Mouse (Mus musculus): ENCODE data around the gene 4930412O13Rik.

4930412O13Rik gene

DNA sequence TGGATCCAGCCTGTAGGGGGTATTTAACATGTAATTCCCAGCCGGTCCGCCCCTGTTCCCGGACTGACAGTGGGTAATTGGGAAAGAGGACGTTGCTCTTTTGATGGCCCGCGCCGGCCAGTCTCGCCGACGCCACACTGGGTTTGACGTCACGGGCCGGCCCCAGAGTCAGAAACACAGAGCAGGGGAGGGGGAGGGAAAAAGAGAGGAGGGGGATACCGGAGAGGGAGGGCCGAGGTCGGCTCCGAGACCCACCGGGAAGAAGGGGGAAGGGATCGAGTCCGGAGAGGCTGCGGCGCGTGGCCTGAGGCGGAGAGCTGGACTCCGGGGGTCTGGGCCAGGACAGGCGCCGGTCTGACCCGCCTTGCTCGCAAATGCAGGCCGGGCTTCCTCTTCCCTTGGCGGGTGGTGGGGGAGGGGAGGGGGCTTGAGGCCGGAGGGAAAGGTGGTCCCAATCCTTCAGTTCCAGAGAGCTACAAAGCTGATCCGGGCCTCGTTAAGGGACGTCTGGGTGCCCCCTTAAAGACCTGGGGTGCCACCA, at the start of gene 4930412O13Rik:
Gene 4930412O13Rik (plus strand): TSS at position 202 of the 541 bp plus-strand sequence.
- no peak for DNase-seq

DNA sequence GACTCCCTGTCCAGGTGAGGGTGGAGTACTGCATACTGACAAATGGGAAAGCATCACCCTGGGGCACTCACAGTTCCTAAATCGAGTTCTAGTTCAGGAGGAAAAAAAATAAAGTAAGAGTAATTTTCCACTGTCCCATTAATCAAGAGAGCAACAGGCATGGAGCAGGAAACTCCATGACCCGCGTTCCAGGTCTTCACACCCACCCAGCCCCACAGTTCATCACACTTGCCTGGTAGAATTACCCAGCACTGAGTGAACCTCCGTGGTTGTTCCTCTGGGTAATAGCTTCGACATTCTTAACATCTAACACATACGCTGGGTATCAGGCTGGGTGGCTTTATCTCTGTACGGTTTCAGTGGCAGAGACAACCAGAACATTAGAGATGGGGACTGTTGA, 47.3 kb upstream of the 4930412O13Rik start:
- no peak for DNase-seq

DNA sequence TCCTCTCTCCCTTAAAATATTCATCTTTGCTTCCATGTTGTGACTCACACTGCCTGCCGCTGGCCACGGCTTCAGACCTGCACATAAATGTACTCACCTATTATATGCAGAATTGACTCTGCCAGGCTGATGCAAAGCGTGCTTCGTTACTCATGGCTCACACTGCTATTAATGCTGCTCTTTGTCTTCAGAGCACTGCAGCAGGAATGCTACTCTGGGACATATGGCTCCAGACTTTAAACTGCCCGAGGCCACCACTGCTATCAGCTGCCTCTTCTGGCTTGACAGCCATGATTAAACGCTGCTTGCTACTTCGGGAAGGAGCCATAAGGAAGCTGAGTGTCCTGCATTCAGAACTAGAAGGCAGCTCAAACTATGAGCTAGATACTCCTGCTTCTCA, 45.9 kb upstream of the 4930412O13Rik start:
- DNase-seq: no peak

DNA sequence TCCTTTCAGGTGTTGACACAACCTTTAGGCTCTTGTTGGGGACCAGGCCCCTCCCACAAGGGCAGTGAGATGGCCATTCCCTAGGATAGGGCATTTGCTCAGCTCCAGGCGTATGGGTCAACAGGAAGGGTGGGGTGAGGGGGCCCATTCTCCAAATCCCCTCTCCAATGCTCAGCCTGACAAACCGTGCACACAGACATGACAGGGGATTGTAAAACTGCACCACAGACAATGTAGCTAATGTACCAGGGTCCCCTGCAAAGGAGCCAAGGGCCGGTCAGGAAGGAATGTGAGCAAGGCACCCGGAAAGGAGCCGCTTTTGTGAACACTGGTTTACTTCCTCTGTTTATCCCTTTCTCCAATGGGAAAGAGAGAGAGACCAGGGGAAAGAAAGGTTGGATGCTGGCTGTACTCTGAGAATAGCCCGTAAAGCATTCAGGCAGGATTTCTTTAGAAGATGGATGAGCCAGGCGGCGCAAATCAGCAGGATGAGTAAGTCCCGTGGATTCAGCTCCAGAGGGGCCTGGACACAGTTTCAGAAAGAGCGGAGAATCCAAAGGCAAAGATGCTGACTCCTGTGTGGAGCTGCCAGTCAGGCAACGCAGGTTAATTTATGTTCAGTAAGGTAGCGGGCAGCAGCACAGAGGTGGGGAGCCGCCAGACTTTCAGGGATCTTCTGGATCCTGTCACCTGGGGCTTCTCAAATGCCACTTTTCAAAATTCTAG, 28.0 kb upstream of the 4930412O13Rik start:
- no peak for DNase-seq

DNA sequence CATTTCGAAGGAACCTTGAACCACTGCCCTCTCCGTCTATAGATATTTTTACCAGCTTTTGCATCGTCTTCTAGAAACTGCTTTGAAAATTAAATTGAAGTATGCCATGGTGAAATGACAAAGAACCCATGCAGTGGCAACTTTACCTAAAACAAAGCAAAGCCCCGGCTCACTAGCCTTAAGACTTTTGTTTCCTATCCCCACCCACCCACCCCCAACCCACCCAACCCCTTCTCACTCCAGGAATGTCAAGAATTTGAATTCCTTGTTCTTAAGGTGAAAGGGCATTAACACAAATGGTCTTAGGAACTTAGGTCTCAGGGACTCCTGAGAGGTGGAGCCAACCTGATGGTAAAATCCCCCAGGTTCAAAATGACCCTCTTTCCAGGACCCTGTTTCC, 25.2 kb upstream of the 4930412O13Rik start:
- no peak for DNase-seq

DNA sequence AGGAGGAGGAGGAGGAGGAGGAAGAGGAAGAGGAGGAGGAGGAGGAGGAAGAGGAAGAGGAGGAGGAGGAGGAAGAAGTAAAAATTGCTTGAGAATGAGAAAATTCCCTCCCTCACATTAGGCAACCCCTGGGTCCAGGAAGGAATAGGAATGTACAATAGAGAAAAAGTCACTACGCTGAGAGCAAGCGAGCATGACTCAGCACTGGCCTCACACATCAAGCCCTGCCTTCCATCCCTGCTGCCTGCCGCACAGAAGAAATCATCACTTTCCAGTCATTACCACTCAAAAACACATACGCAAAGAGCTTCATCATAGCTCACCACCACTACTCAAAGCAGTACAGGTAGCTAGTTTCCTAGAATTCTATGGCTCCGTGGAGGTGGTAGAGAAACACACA, 20.4 kb upstream of the 4930412O13Rik start:
- no peak for DNase-seq

DNA sequence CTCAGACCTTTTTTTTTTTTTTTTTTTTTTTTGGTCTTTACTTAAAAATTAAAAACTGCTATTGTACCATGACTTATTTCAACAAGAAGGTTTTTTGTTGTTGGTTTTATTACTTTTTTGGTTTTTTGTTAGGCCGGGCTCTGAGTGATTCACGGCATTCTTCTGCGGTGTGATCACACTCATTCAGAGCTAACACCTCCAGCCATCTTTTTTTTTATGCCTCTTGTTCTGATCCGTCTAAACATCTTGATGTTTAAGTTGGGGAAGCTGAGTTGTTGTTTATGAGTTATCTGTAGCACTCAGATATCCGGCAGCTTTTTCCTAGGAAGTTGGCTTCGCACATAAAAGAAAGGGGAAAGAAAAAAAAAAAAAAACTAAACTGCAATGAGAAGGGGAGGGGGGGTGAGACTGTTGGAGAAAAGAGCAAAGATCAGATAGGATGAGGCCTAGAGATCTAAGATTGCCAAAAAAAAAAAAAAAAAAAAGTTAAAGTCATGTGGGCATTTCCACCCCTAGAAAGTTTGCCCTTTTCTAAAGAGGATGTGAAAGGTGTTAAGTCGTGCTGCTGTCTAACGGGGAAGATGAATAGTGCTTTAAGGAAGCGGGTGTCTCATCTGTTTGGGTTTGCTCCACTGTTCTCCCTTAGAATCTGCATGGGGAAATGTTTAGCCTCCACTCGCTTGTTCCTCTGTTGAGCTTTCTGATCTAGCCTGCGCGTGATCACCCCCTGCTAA, 13.8 kb upstream of the 4930412O13Rik start:
- DNase-seq: no peak

DNA sequence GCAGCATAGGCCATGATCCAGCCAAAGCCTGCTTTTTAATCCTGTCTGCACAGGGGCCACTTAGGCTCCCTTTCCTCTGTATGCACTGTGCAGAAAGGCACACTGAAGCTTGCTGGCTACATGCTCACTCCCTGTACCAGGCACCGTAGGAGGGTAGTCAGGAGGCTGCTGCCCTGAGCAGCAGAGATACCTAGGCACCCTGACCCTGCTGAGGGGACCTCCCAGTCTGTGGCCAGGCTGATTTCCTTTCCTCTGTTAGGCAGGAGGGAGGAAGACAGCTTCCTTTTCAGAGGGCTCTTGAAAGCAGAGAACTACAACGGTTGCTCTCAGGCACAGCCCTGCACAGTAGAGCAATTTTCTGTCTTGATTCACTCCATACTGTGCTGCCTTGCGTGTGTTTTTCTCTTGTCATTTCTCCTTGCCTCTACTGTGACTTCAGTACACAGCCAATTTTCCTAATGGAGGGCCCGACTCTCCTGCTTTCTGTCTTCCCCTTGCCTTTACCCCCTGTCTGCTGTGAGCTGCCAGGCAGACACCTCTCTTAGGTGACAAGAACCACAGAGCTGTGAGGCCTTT, 9.8 kb upstream of the 4930412O13Rik start:
- DNase-seq: no peak

DNA sequence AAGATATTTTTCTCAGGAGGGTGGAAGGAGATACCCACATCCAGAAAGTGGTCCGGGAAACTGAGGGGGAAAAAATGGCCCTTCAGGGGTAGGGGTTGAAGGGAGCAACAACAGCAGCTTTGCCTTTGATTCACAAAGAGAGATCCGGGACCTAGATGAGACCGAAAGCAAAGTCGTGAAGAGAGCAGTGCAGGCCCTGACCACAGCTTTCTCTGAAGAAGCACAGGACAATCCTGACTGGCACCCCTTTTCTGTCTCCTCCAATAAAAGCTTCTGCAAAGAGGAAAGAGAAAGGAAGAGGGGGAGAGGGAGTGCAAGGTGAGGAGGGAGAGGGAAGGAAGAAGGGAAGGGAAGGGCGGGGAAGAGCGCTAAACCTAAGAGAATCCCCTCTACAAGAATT, 9.3 kb upstream of the 4930412O13Rik start:
- DNase-seq: no peak

DNA sequence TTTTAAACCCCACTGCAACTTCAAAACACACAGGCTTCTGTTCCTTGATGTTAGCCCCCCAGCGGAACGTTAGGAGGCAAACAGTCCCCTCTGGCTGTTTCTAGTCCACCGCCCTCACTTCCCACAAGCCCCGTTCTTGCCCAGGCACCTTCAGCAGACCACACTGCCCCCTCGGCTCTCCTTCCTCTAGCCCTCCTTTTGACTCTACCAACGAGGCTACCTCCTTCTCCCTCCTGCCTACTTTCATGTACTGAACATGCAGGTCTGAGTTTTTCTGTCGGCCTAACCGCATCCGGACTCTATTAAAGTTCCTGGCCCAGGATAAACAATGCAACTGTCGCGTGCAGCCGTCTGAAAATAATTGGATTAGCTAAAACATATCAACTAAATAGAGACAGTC, 8.4 kb upstream of the 4930412O13Rik start:
- DNase-seq: no peak

DNA sequence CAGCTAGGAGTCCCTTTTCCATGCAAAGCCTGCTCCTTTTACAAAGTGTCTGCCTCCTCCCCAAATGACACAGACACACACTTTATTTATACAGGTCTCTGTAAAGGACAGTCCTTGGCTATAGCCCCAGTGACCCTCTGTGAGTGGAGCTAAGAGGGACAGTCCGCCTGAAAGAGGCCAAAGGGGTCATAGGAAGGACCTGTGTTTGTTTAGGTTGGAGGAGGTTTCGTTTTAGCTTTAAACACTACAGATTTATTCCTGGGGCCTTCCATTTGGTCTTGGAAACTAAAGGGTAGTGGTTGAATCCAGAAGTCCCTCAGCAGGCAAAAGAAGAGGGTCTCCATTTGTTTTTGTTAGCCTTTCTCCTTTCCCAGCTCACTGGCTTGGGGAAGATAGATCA, 7.3 kb upstream of the 4930412O13Rik start:
- DNase-seq: no peak

DNA sequence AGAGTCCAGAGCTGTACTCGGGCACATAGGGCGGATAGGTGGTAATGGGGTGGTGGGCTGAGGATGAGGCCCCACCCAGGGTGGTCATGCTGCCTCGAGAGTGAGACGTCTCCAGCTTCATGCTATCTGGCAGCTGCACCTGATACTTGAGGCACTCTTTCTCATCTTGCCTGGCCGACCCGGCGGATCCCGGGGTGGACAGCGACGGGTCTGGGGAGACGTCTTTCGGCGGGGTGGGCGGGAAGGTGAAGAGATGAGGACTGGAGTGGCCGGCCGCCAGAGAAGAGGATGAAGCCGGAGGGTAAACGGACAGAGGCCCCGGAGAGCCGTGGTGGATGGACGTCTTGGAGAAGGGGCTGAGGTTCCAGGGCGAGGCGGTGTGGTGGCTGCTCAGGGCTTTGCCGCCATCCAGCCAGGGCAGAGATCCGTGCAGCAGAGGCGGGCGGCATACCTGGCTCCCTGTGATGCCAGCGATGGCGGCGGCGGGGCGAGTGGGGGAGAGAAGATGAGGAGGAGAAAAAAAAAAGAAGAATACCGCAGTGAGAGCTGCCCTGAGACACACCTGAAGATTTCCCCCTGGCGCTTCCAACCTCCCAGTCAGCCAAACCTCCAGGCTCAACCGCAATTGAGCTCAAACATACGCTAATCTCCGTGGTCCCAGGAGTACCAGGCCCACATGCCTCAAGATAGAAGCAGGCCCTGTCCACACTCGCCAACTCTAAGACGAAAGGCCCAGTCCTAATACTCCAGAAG, 6.4 kb upstream of the 4930412O13Rik start:
- no peak for DNase-seq

DNA sequence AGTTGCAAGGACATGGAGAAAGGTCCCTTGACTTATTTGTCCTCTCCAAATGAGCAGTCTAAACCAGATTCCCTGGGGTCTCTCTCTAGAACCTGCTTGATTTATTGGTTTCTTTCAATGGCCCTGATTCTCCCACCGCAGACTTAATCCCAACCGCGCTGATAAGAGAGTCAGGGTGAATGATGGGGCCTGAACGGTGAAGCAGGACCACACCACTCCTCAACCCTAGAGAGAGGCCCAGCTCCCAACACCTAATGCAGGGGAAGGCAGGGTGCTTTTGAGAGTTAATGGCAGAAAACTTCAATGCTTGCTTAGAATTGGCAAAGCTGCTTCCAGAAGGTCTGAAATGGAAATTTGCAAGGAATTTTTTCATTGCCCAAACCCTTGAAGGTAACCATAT, 5.8 kb upstream of the 4930412O13Rik start:
- no peak for DNase-seq

DNA sequence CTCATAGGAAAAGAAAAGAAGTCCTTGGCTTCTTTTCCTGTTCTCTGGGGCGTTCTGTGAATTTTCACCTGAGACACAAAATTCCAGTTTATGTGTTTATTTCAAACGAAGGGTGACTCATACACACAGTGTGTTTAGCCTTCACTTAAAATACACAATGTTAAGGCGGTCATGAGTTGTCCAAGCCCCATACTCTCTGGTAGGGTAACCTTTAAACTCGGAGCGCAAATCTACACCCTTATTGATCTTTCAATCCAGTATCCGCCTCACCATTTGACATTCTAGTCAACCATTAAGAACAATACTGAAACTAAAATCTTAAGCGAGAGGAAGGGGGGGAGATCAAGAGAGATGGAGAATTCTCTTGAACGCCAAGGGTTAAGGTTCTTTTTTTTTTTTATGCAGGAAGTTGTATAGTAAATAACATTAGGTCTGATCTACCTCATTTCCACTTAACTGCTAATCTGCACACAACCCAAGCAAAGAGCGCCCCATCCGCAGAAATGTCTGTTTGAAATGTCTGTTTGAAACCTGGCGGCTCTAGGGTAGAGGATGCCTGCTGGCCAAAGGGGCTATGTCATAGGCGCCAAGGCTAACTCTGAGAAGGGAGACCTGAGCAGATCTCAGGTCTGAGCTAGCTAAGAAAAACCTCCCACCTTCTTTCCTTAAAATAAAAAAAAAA, 5.2 kb upstream of the 4930412O13Rik start:
- DNase-seq: no peak

DNA sequence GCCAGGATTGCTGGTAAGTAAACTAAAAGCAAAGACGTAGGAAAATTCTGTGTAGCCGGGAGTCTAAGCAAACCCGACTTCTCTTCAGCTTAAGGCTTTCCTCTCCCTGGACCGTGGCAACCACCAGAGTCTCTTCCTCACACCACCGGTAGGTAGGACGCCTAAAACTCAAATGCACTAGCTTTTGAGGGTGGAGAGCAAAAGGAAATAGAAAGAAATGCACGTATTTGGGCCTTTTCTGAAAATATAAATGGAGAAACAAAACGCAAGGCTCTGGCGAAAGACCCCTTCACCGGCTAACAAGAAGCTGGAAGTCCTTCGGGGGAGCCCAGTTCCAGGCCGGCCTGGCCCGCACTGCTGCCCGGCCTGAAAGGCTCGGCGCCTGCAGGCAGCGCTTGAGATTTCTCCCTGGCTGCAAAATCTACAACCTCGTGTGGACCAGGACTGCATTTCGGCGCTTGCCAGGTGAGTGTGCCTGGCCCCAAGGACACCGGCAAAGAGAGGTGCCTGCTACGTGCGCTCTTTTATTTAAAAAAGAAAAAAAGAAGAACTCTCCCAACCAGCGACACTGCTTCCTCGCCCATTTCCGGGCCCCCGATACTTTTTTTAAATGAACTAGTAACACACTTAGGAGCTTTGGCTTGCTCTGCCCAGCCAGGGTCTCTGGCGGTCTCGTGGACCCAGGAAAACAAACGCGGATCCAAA, 4.3 kb upstream of the 4930412O13Rik start:
- no peak for DNase-seq

DNA sequence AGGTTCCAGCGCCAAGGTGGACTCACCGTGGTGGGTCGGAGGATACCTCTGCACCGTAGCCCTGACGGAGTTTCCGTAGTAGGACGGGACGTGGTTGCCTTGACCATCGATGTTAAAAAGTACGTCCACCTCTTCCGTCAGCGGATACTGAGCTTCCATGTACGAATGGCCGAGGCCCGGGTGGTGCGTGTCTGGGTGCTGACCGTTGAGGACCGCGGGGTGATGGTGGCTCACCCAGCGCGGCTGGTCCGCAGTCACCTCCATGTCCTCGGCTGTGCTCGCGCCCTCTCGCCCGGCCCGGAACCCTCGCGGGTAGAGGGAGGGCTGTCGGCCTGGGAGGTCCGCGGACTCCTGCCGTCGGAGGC, 3.7 kb upstream of the 4930412O13Rik start:
- no peak for DNase-seq

DNA sequence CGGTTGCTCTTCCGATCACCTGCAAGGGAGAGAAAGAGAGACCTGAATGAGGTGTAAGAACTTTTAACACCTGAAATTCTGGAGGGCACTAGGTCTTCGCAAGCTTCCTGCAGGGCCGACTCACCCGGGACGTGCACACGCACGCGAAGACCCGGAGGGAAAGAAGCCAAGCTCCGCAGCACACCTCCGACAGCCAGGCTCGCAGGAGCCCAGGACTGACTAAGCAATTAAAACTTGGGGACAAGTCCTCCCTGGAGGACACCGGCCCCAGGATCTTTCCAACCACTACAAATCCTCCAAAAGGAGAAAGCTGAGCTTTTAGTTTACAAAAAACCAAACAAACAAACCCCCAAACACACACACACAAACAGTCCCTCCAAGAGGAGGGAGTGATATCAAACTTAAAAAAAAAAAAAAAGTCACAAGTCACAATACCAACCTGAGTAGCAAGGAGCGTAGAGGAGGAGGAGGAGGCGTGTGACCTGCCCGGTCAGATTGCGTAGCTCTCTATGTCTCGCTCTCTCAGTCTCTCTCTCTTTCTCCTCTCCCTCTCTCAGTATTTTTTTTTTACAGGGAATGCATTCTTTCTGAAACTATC, 3.0 kb upstream of the 4930412O13Rik start:
- no peak for DNase-seq

DNA sequence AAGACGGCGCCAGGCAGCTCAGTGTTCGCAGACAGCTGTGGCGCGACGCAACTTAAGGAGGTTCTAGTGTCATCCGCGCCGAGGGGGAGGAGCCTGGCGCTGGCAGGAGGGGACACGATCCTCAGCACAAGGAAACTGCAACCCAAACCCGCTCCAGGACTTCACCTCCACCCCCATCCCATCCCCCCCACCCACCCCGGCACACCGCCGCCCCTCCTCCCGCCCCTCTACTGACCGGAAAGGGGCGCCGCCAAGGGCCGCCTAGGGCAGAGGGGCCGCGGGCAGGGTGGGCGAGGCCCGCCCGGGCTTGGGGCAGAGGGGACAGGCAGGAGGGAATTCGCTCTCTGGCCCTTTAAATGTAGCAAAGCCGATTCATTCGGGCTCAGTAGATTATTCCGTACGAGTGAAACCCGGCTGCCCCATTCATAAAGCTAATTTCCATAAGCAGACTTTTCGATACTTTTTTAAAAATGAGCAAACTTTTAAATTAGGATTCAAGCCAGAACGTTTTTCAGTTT, 2.4 kb upstream of the 4930412O13Rik start:
- no peak for DNase-seq

DNA sequence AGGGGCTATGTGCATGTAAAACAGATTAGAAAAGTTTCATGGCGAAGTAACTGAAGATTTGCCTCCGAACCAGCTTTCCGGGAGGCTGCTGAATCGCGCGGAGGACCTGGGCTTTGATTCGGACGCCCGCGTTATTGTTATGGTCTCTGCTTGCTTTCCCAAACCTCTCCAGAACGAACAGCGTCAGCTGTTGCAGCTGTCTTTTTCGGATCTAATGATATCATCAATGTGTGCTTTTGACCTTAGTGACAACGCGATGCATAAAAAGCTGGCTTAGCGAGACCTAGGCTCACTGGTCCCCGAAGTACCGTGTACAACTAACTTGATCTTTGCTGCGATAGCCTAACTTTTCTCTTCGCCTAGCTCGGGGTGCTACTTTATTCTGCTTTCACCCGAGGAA, 2.0 kb upstream of the 4930412O13Rik start:
- no peak for DNase-seq

DNA sequence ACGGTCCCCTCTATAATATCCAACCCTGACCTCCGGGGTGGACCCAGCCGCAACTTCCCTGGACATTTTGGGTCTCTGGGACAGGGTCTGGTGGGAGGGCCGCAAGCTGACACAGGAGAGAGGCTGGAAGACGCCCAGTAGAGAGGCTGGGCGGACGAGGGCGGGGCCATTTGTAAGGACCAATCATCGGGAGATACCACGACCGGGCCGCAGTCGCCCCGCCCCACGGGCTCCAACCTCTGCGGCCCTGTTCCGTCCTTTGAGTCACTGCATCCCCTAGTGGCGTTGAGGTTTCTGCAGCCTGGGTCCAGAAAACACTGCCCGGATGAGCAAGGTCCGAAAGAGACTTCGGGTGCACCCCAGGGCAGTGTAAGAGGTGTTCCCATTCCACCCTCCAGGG, 1.6 kb upstream of the 4930412O13Rik start:
- DNase-seq: peak; percentile 19

DNA sequence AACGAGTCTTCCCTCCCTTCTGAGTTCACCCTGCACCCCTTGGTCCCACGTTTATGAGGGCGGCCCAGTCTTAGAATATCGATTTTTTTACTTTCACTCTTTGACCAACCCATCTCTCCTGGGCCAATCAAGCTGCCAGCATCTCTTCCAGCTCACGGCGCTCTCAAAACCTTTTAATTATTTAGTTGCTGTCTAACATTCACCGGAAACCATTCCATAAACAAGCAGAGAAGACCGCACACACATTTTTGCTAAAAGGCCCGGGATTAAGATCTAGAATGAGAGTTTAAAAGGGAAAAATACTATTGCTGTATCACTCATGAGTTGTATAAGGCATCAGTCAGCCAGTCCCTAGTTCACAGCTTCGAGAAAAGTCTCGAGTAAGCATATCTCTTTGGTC, 781 bp upstream of the 4930412O13Rik start:
- no peak for DNase-seq

Measured in cerebellum, adult 11 months (tissue).